Comparison of ENCODE assay signal across 9 mouse cellular contexts in genomic region chr12:58964583-58964982, GRCm38 (mm10). TPM values are rescaled to one million over a fixed set of nuclear protein-coding genes. Genes with fewer than 3 reads are reported as not detected.
DNase-seq lines count a peak whose midpoint lies in the region; ATAC-seq and TF ChIP-seq lines count a peak whose summit lies in the region.
"Had no signal": no experiment of that assay in that cellular context is flagged by ENCODE, and none has a peak within 500 bp of the region (broad histone marks: within the 10 kb centered on the region; RNA-seq: fewer than 3 reads in every experiment).

No protein-coding gene starts in this region.

- no peaks in the 10 kb centered on the region for H3K4me1 ChIP-seq in hindbrain, embryonic 11.5 days (replicated peaks; ENCODE audit: control insufficient read depth, insufficient read depth, low read length)
- H3K4me1 ChIP-seq in hindbrain, embryonic 10.5 days (replicated peaks) = no peaks in the 10 kb centered on the region
- no peaks in the 10 kb centered on the region for H3K4me1 ChIP-seq in forebrain, postnatal 0 days (ENCODE audit: insufficient read depth)
- no peaks in the 10 kb centered on the region for H3K4me1 ChIP-seq in liver, embryonic 14.5 days (replicated peaks; ENCODE audit: control insufficient read depth in 2 of 2, insufficient read depth in 2 of 2, low read length in 1 of 2)
- H3K4me1 ChIP-seq: embryonic facial prominence, embryonic 13.5 days had no signal

- no peak for ATAC-seq in hindbrain, embryonic 11.5 days (ENCODE audit: low FRiP score)
- ATAC-seq in forebrain, postnatal 0 days = peak; percentile 85
- no peak for ATAC-seq in liver, embryonic 14.5 days (ENCODE audit: insufficient read depth)
- no peak for ATAC-seq in activated CD4-positive, CD25-positive, alpha-beta regulatory T cell, adult 4 months

- TF ChIP-seq CTCF in forebrain, postnatal 0 days (IDR thresholded peaks at IDR 0.05; ENCODE audit: low read depth) = peak; percentile 89
- peak; percentile 78 for TF ChIP-seq CTCF in liver, embryonic 14.5 days (IDR thresholded peaks at IDR 0.05; ENCODE audit: low read depth)

- H3K27ac ChIP-seq in hindbrain, embryonic 11.5 days (ENCODE audit: low read depth, low read length) = no peak overlapping the region
- H3K27ac ChIP-seq in hindbrain, embryonic 10.5 days = no peak overlapping the region
- H3K27ac ChIP-seq in forebrain, postnatal 0 days (ENCODE audit: low read depth, low read length) = no peak overlapping the region
- no peak overlapping the region for H3K27ac ChIP-seq in liver, embryonic 14.5 days
- H3K27ac ChIP-seq: embryonic facial prominence, embryonic 13.5 days had no signal

- DNase-seq in hindbrain, embryonic 11.5 days (ENCODE audit: low spot score) = peak; percentile 44
- DNase-seq in hindbrain, embryonic 10.5 days (ENCODE audit: low spot score) = no peak
- peak; percentile 12 to 25 for DNase-seq in B cell, adult 2 months
- peak; percentile 60 for DNase-seq in R1 (ENCODE audit: low read depth, low spot score)
- DNase-seq in forebrain, postnatal 0 days = peak; percentile 69
- no peak for DNase-seq in liver, embryonic 14.5 days (ENCODE audit: low read depth in 3 of 3, low spot score in 3 of 3)
- DNase-seq in thymus, postnatal 4 days = peak; percentile 40

- no peak overlapping the region for H3K4me3 ChIP-seq in hindbrain, embryonic 11.5 days (ENCODE audit: low read depth, low read length)
- H3K4me3 ChIP-seq in hindbrain, embryonic 10.5 days = no peak overlapping the region
- H3K4me3 ChIP-seq in forebrain, postnatal 0 days (ENCODE audit: low read depth, low read length) = no peak overlapping the region
- no peak overlapping the region for H3K4me3 ChIP-seq in liver, embryonic 14.5 days (ENCODE audit: insufficient read depth in 1 of 2, low read depth in 2 of 2, low read length in 2 of 2)
- H3K4me3 ChIP-seq: embryonic facial prominence, embryonic 13.5 days had no signal

- 70% methylated on average over 4 of the region's 4 CpGs for WGBS in hindbrain, embryonic 11.5 days
- WGBS in hindbrain, embryonic 10.5 days = 77% methylated on average over 4 of the region's 4 CpGs
- WGBS in forebrain, postnatal 0 days = 65% methylated on average over 4 of the region's 4 CpGs
- WGBS in liver, embryonic 14.5 days (ENCODE audit: insufficient replicate concordance) = 61% methylated on average over 4 of the region's 4 CpGs

- no peak overlapping the region for H3K4me2 ChIP-seq in hindbrain, embryonic 11.5 days (replicated peaks; ENCODE audit: low read depth, low read length)
- no peak overlapping the region for H3K4me2 ChIP-seq in forebrain, postnatal 0 days (ENCODE audit: low read depth)
- no peak overlapping the region for H3K4me2 ChIP-seq in liver, embryonic 14.5 days (ENCODE audit: low read depth)
- H3K4me2 ChIP-seq: embryonic facial prominence, embryonic 13.5 days had no signal

- TF ChIP-seq EP300 in liver, embryonic 14.5 days (IDR thresholded peaks at IDR 0.05; ENCODE audit: low read depth) = no peak

- peaks cover 5% of the 10 kb centered on the region; the same call in 1 of the 2 replicates for H3K36me3 ChIP-seq in hindbrain, embryonic 11.5 days (ENCODE audit: control insufficient read depth, insufficient read depth, low read length)
- peaks cover 53% of the 10 kb centered on the region for H3K36me3 ChIP-seq in hindbrain, embryonic 10.5 days
- peaks cover 46% of the 10 kb centered on the region for H3K36me3 ChIP-seq in forebrain, postnatal 0 days (ENCODE audit: insufficient read depth)
- H3K36me3 ChIP-seq in liver, embryonic 14.5 days (replicated peaks; ENCODE audit: control insufficient read depth, insufficient read depth, low read depth) = no peaks in the 10 kb centered on the region; the same call in 1 of the 2 replicates

- no peaks in the 10 kb centered on the region for H3K9me3 ChIP-seq in hindbrain, embryonic 11.5 days (ENCODE audit: control insufficient read depth, low read length)
- no peaks in the 10 kb centered on the region for H3K9me3 ChIP-seq in hindbrain, embryonic 10.5 days
- no peaks in the 10 kb centered on the region for H3K9me3 ChIP-seq in forebrain, postnatal 0 days (ENCODE audit: low read length)
- H3K9me3 ChIP-seq in liver, embryonic 14.5 days (ENCODE audit: control insufficient read depth, low read length) = no peaks in the 10 kb centered on the region
- H3K9me3 ChIP-seq: embryonic facial prominence, embryonic 13.5 days had no signal

- H3K9ac ChIP-seq in hindbrain, embryonic 11.5 days (ENCODE audit: low read depth, low read length) = no peak overlapping the region
- H3K9ac ChIP-seq in forebrain, postnatal 0 days = no peak overlapping the region
- no peak overlapping the region for H3K9ac ChIP-seq in liver, embryonic 14.5 days (replicated peaks)
- H3K9ac ChIP-seq: embryonic facial prominence, embryonic 13.5 days had no signal

- H3K27me3 ChIP-seq in hindbrain, embryonic 11.5 days (ENCODE audit: control insufficient read depth, insufficient read depth, low read length) = no peaks in the 10 kb centered on the region
- H3K27me3 ChIP-seq in hindbrain, embryonic 10.5 days (ENCODE audit: insufficient read depth, poor library complexity, severe bottlenecking) = no peaks in the 10 kb centered on the region
- H3K27me3 ChIP-seq in forebrain, postnatal 0 days (ENCODE audit: insufficient read depth, low read length) = no peaks in the 10 kb centered on the region
- no peaks in the 10 kb centered on the region for H3K27me3 ChIP-seq in liver, embryonic 14.5 days (ENCODE audit: control insufficient read depth, insufficient read depth, low read length)
- H3K27me3 ChIP-seq: embryonic facial prominence, embryonic 13.5 days had no signal

RNA-seq across cellular contexts. Expression of gene Sec23a, which starts 47.2 kb away (rescaled TPM):
- polyA plus RNA-seq in hindbrain, embryonic 11.5 days (2014; fragmentation: Nextera tagmentation; extraction: Ambion mirVana) = 91.5 and 106 TPM in 2 replicates
- 58.5 and 67.8 TPM in 2 replicates for polyA plus RNA-seq in hindbrain, embryonic 10.5 days (2016; fragmentation: Nextera tagmentation; extraction: Ambion mirVana)
- total RNA-seq in forebrain, postnatal 0 days (2014; rRNA removed) = 156 and 159 TPM in 2 replicates
- polyA plus RNA-seq in forebrain, postnatal 0 days (2015; fragmentation: Nextera tagmentation; extraction: Ambion mirVana) = 84.4 and 95.5 TPM in 2 replicates
- 8.0 and 10.6 TPM in 2 replicates for polyA plus RNA-seq in liver, embryonic 14.5 days (2012; rRNA removed)
- polyA plus RNA-seq in liver, embryonic 14.5 days (2014; fragmentation: Nextera tagmentation; extraction: Ambion mirVana) = 23.7 and 25.1 TPM in 2 replicates
- polyA plus RNA-seq in activated CD4-positive, CD25-positive, alpha-beta regulatory T cell, adult 4 months (2017; shearing (Covaris generic)) = 10 to 100 TPM; 25.6 to 30.2 TPM

RNA-seq across cellular contexts. Expression of gene Gemin2, which starts 48.6 kb away (rescaled TPM):
- 26.3 and 26.4 TPM in 2 replicates for polyA plus RNA-seq in hindbrain, embryonic 11.5 days (2014; fragmentation: Nextera tagmentation; extraction: Ambion mirVana)
- polyA plus RNA-seq in hindbrain, embryonic 10.5 days (2016; fragmentation: Nextera tagmentation; extraction: Ambion mirVana) = 28.7 and 38.0 TPM in 2 replicates
- 5.5 and 6.7 TPM in 2 replicates for total RNA-seq in forebrain, postnatal 0 days (2014; rRNA removed)
- 9.3 and 10.8 TPM in 2 replicates for polyA plus RNA-seq in forebrain, postnatal 0 days (2015; fragmentation: Nextera tagmentation; extraction: Ambion mirVana)
- 7.6 and 10.2 TPM in 2 replicates for polyA plus RNA-seq in liver, embryonic 14.5 days (2012; rRNA removed)
- 14.3 and 14.5 TPM in 2 replicates for polyA plus RNA-seq in liver, embryonic 14.5 days (2014; fragmentation: Nextera tagmentation; extraction: Ambion mirVana)
- 10 to 100 TPM; 34.5 to 35.6 TPM for polyA plus RNA-seq in activated CD4-positive, CD25-positive, alpha-beta regulatory T cell, adult 4 months (2017; shearing (Covaris generic))

Comparison
In these comparisons a context has a peak if more than half of its experiments do, and no peak if none do; other contexts are left out.
1. DNase-seq: peak in hindbrain, embryonic 11.5 days (single experiment), B cell, adult 2 months (2 of 2), R1 (single experiment), forebrain, postnatal 0 days (single experiment) and thymus, postnatal 4 days (single experiment); none in hindbrain, embryonic 10.5 days (single experiment) and liver, embryonic 14.5 days (0 of 3).